Mouse (Mus musculus): Measurements from ENCODE around the gene Samd13. TPM values are rescaled to one million over a fixed set of nuclear protein-coding genes. Genes with fewer than 3 reads are reported as not detected.

Samd13 gene
- polyA plus RNA-seq, 1 experiment from 2014 or later: 0.59 TPM

DNA sequence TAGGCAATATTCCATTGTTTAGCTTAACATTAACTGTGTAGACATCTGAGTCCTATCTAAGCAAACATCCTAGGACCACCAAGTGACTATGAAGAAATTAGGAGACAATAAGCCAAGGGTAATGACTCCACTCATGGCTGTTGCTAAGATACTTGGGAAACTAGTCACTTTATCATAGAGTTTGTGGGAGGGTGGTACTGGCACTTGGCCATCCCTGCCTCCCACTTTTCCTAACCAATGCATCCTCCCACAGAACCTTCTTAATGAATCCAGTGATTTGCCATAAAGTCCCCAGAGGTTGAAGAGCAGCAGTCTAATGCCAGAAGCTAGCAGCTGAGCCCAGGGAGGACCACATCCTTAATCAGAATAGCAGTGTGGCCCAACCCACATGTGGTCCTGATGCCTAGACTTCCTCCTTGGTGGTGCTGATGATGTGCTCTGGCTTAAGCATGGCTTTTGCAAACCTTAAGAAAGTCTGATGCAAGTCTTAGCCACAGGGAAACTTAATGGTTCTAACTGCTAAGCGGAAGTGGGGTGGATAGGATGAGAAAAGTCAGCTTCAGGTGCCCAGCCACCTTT lies 27.2 kb downstream of the Samd13 start:
- Histone ChIP-seq H3K36me3 (ENCODE audit: control insufficient read depth, insufficient read depth, low read length) (no peaks in the 10 kb centered on the region), H3K4me2 (ENCODE audit: low read length) (no peak overlapping the region), H3K9me3 (replicated peaks; ENCODE audit: control insufficient read depth, low read length, poor library complexity, severe bottlenecking) (no peaks in the 10 kb centered on the region)

DNA sequence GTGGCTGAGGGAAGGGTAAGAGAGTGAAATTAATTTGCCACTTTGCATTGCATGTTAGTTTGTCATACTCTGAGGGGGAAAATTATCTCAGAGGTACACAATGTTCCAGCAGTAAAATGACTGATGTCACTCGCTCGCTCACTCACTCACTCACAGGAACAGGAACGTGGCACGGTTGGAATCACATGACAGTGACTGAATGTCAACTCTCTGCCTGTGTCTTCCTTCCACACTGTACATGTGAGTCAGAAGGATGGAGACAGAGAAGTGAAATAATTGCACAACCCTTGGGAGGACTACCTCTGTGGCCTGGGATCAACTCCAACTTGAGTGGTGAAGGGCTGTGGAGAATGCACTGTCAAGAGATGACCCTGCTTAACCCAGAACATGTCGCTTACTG lies 28.0 kb downstream of the Samd13 start:
- 90% methylated on average over 5 of the region's 5 CpGs for WGBS
- ATAC-seq: no peak
- no peaks in the 10 kb centered on the region for H3K9me3 ChIP-seq (replicated peaks; ENCODE audit: control insufficient read depth, low read length, poor library complexity, severe bottlenecking)
- H3K27ac ChIP-seq (ENCODE audit: low read length): no peak overlapping the region
- no peak overlapping the region for H3K4me3 ChIP-seq (ENCODE audit: low read depth, low read length)
- no peaks in the 10 kb centered on the region for H3K27me3 ChIP-seq (ENCODE audit: control insufficient read depth, insufficient read depth, low read depth, low read length)
- H3K36me3 ChIP-seq (ENCODE audit: control insufficient read depth, insufficient read depth, low read length): no peaks in the 10 kb centered on the region
- no peaks in the 10 kb centered on the region for H3K4me1 ChIP-seq (ENCODE audit: control insufficient read depth, insufficient read depth, low read length)
- H3K9ac ChIP-seq (ENCODE audit: low read depth, low read length): no peak overlapping the region
- no peak overlapping the region for H3K4me2 ChIP-seq (ENCODE audit: low read length)

More for the DNA sequence above, 27.2 kb downstream of the Samd13 start:
- Histone ChIP-seq H3K9ac (ENCODE audit: low read depth, low read length) (no peak overlapping the region), H3K4me1 (ENCODE audit: control insufficient read depth, insufficient read depth, low read length) (no peaks in the 10 kb centered on the region), H3K27me3 (ENCODE audit: control insufficient read depth, insufficient read depth, low read depth, low read length) (no peaks in the 10 kb centered on the region), H3K27ac (ENCODE audit: low read length) (no peak overlapping the region), H3K4me3 (ENCODE audit: low read depth, low read length) (no peak overlapping the region)
- 94% methylated on average over 1 of the region's 1 CpGs for WGBS
- no peak for ATAC-seq

DNA sequence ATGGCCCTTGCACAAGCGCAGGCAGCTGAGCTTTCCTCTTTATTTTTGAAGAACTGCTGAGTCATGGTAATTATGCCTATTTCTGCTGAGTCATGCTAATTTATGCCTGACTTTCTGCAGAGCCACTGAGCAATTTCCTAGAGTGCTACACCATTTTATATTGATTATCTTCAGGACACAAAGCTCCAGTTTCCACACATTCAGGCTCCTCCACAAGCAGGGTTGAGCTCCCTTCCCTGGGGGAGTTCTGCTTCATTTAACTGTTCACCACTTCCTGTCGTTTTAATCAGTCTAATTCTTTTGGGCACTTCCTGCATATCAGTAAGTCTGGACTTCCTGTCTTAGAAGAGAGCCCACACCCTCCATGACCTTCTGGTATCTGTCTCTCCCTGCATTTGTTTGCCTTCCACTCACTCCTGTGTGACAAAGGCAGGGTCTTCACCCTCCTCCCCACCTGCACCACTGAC lies 30.2 kb downstream of the Samd13 start:
- Histone ChIP-seq H3K4me3 (ENCODE audit: low read depth, low read length) (no peak overlapping the region), H3K4me2 (ENCODE audit: low read length) (no peak overlapping the region), H3K9ac (ENCODE audit: low read depth, low read length) (no peak overlapping the region), H3K36me3 (ENCODE audit: control insufficient read depth, insufficient read depth, low read length) (no peaks in the 10 kb centered on the region), H3K27ac (ENCODE audit: low read length) (no peak overlapping the region), H3K4me1 (ENCODE audit: control insufficient read depth, insufficient read depth, low read length) (no peaks in the 10 kb centered on the region), H3K9me3 (replicated peaks; ENCODE audit: control insufficient read depth, low read length, poor library complexity, severe bottlenecking) (no peaks in the 10 kb centered on the region), H3K27me3 (ENCODE audit: control insufficient read depth, insufficient read depth, low read depth, low read length) (no peaks in the 10 kb centered on the region)
- ATAC-seq: no peak
- WGBS: 80% methylated on average over 2 of the region's 2 CpGs

DNA sequence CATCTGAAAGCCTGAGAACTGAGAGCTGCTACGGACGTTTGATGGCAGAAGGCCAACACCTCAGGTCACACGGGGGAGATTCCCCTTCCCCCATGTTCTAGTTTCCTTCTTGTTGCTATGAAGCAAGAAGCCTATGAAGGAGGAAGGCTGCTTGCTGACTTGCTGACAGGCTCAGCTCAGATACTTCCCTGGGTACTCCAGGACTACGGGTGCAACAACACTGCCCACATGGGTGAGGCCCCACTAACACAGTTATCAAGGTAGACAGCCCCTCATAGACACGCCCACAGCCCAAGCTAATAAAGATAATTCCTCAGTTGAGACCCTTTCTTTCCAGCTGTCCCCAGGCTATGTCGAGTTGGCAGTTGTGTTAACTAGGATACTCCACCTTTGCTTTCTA lies 31.7 kb downstream of the Samd13 start:
- H3K4me2 ChIP-seq (ENCODE audit: low read length): no peak overlapping the region
- no peak overlapping the region for H3K27ac ChIP-seq (ENCODE audit: low read length)
- no peaks in the 10 kb centered on the region for H3K36me3 ChIP-seq (ENCODE audit: control insufficient read depth, insufficient read depth, low read length)
- ATAC-seq: no peak
- no peaks in the 10 kb centered on the region for H3K4me1 ChIP-seq (ENCODE audit: control insufficient read depth, insufficient read depth, low read length)
- WGBS: 74% methylated on average over 6 of the region's 6 CpGs
- no peak overlapping the region for H3K9ac ChIP-seq (ENCODE audit: low read depth, low read length)
- no peaks in the 10 kb centered on the region for H3K9me3 ChIP-seq (replicated peaks; ENCODE audit: control insufficient read depth, low read length, poor library complexity, severe bottlenecking)
- H3K4me3 ChIP-seq (ENCODE audit: low read depth, low read length): no peak overlapping the region
- no peaks in the 10 kb centered on the region for H3K27me3 ChIP-seq (ENCODE audit: control insufficient read depth, insufficient read depth, low read depth, low read length)

DNA sequence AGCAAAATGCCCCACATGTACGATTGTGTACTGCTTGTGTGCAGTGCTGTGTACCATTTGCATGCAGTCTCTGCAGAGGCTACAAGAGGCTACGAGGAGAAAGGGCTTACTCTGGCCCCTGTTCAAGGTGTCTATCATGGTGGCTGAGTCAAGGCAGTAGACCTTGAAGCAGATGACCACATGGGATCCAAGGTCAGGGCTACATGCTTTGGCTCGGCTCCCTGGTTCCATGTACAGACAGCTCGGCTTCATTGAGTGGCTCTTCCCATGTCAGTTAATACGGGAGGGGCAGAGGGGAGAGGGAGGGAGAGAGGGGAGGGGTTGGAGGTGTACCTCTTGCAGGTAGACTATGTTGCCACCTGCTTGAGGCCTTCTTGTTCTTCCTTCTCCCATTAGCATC lies 33.0 kb downstream of the Samd13 start:
- Histone ChIP-seq H3K27me3 (ENCODE audit: control insufficient read depth, insufficient read depth, low read depth, low read length) (no peaks in the 10 kb centered on the region), H3K9me3 (replicated peaks; ENCODE audit: control insufficient read depth, low read length, poor library complexity, severe bottlenecking) (no peaks in the 10 kb centered on the region)

DNA sequence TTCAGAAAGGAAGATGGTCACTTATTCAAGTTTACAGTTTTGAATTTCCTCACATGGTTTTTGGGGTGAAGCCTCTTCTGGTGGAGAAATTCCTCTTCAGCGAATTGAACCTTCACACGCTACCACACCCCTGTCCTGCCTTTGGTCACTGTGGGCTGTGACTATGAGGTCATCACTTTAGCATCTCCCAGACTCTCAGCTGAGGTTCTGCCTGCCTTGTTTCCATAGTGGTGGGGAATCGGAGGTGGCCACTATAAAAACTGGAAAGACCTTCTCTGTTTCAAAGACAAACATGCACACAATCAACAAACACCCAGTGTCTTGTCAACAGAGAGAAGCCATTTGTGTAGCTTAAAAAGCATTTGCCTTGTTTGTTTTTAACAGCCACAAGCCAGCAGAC lies 34.2 kb downstream of the Samd13 start, which contains the start of gene 4930503B20Rik:
TSS of gene 4930503B20Rik (minus strand) at position 101 of the 400 bp plus-strand sequence.
- Histone ChIP-seq H3K27me3 (ENCODE audit: control insufficient read depth, insufficient read depth, low read depth, low read length) (no peaks in the 10 kb centered on the region), H3K4me3 (ENCODE audit: low read depth, low read length) (no peak within 1 kb of the TSS), H3K9me3 (replicated peaks; ENCODE audit: control insufficient read depth, low read length, poor library complexity, severe bottlenecking) (no peaks in the 10 kb centered on the region), H3K9ac (ENCODE audit: low read depth, low read length) (no peak within 1 kb of the TSS), H3K36me3 (ENCODE audit: control insufficient read depth, insufficient read depth, low read length) (no peaks in the 10 kb centered on the region), H3K27ac (ENCODE audit: low read length) (no peak within 1 kb of the TSS), H3K4me2 (ENCODE audit: low read length) (no peak within 1 kb of the TSS), H3K4me1 (ENCODE audit: control insufficient read depth, insufficient read depth, low read length) (no peaks in the 10 kb centered on the region)
- 87% methylated on average over 3 of the region's 3 CpGs for WGBS
- no peak for ATAC-seq

More for the DNA sequence above, 33.0 kb downstream of the Samd13 start:
- no peak overlapping the region for H3K9ac ChIP-seq (ENCODE audit: low read depth, low read length)
- H3K4me1 ChIP-seq (ENCODE audit: control insufficient read depth, insufficient read depth, low read length): no peaks in the 10 kb centered on the region
- H3K27ac ChIP-seq (ENCODE audit: low read length): no peak overlapping the region
- H3K4me2 ChIP-seq (ENCODE audit: low read length): no peak overlapping the region
- no peak overlapping the region for H3K4me3 ChIP-seq (ENCODE audit: low read depth, low read length)
- 89% methylated on average over 5 of the region's 5 CpGs for WGBS
- ATAC-seq: no peak
- no peaks in the 10 kb centered on the region for H3K36me3 ChIP-seq (ENCODE audit: control insufficient read depth, insufficient read depth, low read length)

DNA sequence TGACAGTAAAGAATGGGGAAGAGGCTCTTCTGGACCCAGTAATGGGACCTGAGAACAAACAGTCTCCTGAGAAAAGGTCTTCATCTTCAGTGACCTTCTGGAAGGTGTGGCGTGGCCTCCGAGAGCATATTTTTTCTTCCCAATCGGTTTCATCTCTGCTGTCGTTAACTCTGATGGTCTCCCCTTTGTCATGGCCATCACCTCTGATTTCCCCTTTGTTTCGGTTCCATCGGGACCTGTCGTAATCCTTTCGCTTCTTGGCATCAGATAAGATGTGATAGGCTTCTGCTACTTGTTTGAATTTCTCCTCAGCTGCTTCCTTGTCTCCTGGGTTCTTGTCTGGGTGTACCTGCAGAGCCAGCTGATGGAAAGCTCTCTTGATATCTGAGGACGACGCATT lies 34.7 kb downstream of the Samd13 start:
- Histone ChIP-seq H3K9ac (ENCODE audit: low read depth, low read length) (no peak overlapping the region), H3K9me3 (replicated peaks; ENCODE audit: control insufficient read depth, low read length, poor library complexity, severe bottlenecking) (no peaks in the 10 kb centered on the region), H3K27me3 (ENCODE audit: control insufficient read depth, insufficient read depth, low read depth, low read length) (no peaks in the 10 kb centered on the region), H3K36me3 (ENCODE audit: control insufficient read depth, insufficient read depth, low read length) (no peaks in the 10 kb centered on the region), H3K4me1 (ENCODE audit: control insufficient read depth, insufficient read depth, low read length) (no peaks in the 10 kb centered on the region), H3K27ac (ENCODE audit: low read length) (no peak overlapping the region), H3K4me2 (ENCODE audit: low read length) (no peak overlapping the region), H3K4me3 (ENCODE audit: low read depth, low read length) (no peak overlapping the region)
- WGBS: 93% methylated on average over 10 of the region's 10 CpGs
- no peak for ATAC-seq

DNA sequence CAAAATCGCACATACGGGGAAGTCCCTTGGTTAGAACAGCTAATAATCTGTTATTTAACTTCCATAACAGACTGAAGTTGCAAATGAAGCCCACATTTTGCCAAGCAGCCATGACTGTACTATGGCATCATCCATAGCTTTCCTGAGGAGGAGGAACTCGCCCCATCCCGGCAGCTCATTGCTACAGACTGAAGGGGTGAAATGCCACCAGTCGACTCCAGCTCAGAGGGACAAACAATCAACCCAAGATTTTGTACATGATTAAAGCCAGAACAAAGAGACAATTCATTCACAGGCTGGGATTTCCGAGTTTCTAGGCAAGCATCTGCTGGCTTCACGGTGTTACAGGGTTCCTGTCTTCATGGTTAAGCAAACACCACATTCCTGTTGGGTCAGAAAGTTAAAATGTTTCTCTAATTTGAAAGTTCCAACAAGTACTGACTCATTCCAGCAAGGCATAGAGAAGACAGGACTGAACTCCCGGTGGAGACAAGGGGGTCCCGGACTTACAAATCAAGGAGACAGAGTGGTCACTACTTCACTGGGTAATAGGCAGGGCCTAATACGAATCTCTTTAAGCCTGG lies 36.0 kb downstream of the Samd13 start:
- no peak for ATAC-seq
- no peaks in the 10 kb centered on the region for H3K4me1 ChIP-seq (ENCODE audit: control insufficient read depth, insufficient read depth, low read length)
- H3K9ac ChIP-seq (ENCODE audit: low read depth, low read length): no peak overlapping the region

DNA sequence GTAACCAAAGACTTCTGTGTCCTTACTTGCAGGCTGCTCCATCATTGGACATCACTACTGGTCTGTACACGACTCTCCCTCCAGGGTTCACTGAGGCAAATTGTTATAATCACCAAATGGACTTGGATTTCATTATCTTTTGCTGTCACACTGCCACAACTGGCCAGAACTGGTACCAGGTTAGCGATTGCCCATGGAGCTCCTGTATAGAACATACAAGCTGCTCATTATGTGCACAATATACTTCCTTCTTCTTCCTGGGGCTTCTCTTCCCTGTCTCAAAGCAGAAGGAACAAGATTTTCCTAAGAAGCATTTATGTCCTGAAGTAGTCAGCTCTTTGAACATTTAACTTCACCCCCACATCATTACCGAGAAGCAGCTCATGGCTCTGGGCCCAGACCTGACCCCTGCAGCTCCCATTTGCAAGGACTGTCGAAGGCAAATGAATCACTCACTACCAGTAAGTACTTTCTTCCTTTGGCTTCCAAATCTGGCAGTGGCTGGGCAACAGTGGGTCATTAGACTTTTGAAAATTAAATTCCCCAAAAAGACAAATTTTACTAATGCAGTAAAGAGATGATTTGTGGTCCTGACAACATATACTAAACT lies 43.5 kb downstream of the Samd13 start:
- no peaks in the 10 kb centered on the region for H3K9me3 ChIP-seq (replicated peaks; ENCODE audit: control insufficient read depth, low read length, poor library complexity, severe bottlenecking)
- no peaks in the 10 kb centered on the region for H3K4me1 ChIP-seq (ENCODE audit: control insufficient read depth, insufficient read depth, low read length)
- no peak overlapping the region for H3K4me3 ChIP-seq (ENCODE audit: low read depth, low read length)
- H3K9ac ChIP-seq (ENCODE audit: low read depth, low read length): no peak overlapping the region
- WGBS: 47% methylated on average over 4 of the region's 4 CpGs
- H3K27me3 ChIP-seq (ENCODE audit: control insufficient read depth, insufficient read depth, low read depth, low read length): no peaks in the 10 kb centered on the region
- H3K27ac ChIP-seq (ENCODE audit: low read length): peak overlapping the region; percentile 20; the same call in 1 of the 2 replicates
- ATAC-seq: no peak
- H3K36me3 ChIP-seq (ENCODE audit: control insufficient read depth, insufficient read depth, low read length): no peaks in the 10 kb centered on the region
- H3K4me2 ChIP-seq (ENCODE audit: low read length): no peak overlapping the region

More for the DNA sequence above, 36.0 kb downstream of the Samd13 start:
- 76% methylated on average over 10 of the region's 10 CpGs for WGBS
- Histone ChIP-seq H3K9me3 (replicated peaks; ENCODE audit: control insufficient read depth, low read length, poor library complexity, severe bottlenecking) (no peaks in the 10 kb centered on the region), H3K27ac (ENCODE audit: low read length) (no peak overlapping the region), H3K4me3 (ENCODE audit: low read depth, low read length) (no peak overlapping the region), H3K36me3 (ENCODE audit: control insufficient read depth, insufficient read depth, low read length) (no peaks in the 10 kb centered on the region), H3K27me3 (ENCODE audit: control insufficient read depth, insufficient read depth, low read depth, low read length) (no peaks in the 10 kb centered on the region), H3K4me2 (ENCODE audit: low read length) (no peak overlapping the region)

All from midbrain, embryonic 16.5 days (tissue).